Mouse (Mus musculus) induced T-regulatory cell, adult 2 months (primary cell): ENCODE results near the gene Rasgrf1.

ENCODE experiments used
- DNase-seq: peaks from one replicate; pipeline ENCODE4 v3.0.0-alpha.2; 2012; ENCODE audit warnings: low read depth

The Rasgrf1 gene

DNA sequence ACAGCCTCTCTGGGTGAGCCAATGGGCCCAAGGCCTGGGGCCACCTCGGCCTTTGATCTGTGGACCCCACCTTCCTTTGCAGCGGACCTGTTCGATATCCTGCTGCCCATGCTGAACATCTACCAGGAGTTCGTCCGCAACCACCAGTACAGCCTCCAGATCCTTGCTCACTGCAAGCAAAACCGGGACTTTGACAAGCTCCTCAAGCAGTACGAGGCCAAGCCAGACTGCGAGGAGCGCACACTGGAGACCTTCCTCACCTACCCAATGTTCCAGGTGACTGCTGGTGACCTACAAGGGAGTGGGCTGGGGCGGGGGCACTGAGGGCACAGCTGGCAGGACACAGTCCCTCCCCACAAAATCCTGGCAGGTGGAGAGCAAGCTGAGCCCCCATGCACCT is 60.6 kb downstream of the Rasgrf1 start:
- no peak for DNase-seq

DNA sequence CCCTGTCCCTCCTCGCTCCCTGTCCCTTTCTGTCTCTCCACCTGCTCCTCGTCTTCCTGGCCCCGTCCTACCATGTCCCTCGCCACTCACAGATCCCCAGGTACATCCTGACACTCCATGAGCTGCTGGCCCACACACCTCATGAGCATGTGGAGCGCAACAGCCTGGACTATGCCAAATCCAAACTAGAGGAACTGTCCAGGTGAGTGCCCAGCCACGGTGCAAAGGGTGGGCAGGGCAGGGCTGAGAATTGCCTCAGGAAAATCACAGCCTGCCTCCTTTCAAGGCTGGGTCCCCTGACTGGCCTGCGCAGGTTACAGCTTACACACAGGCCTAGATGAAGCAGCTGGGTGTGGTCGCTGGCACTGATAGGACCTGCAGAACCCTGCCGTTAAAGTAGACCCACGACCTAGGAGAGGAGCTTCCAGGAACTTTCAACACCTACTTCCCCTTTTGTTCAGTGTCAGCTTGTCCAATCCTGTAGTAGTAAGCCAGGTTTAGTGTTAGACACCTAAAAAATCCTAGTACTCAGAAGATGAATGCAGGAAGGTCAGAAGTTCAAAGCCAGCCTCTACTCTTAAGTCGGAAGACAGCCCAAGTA is 61.3 kb downstream of the Rasgrf1 start:
- DNase-seq = no peak

DNA sequence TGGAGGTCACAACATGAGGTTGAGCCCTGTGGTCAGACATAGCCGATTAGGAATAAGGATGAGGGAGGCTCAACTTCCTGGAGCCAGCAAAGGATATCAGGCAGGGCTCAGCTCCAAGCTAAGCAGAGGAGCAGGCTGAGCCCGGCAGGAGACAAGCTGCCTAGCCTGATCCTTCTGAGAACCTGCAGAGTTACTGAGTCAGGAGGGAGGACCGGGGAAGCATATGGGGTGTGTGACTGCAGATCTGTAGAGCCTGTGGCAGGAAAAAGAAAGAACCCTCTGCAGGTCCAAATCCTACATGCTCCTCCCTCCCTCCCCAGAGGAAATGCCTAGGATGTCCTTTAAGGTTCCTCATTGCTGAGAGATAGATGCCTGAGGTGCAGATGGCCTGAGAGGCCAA is 62.6 kb downstream of the Rasgrf1 start:
- DNase-seq = no peak

DNA sequence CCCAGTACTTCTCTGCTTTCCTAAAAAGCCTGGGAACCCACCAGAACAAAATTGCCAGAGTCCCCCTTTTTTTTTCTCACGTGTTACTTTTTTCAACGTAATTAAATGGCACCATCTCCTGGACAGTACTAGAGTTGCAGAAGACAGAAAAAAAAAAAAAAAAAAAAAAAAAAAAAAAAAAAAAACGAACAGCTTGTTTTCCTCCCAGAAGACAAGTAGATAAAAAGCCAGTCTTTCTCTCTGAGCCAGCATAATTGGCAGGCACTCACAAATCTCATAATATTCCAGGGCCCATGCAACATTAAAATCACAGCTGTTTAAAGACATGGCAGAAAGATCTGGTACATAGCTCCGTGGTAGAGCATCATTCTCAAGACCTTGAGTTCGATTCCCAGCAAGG is 64.1 kb downstream of the Rasgrf1 start:
- peak; percentile 34 for DNase-seq

DNA sequence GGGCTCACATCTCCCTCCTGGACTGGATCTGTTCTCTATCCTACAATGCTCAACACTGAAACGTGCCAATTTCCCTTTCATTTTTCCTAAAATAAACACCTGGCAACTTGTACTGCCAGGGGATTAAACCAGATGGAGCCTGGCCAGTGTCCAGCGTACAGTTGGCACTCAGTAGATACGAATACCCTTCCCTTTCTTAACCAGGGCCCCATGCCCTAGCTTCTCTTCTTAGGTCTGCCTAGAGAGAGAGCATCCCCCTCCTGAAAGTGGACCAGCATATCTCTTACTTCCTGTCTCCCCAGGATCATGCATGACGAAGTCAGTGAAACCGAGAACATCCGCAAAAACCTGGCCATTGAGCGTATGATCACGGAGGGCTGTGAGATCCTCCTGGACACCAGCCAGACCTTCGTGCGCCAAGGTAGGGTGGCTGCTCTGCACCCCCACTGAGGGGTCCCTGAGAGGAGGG is 64.8 kb downstream of the Rasgrf1 start:
- no peak for DNase-seq

DNA sequence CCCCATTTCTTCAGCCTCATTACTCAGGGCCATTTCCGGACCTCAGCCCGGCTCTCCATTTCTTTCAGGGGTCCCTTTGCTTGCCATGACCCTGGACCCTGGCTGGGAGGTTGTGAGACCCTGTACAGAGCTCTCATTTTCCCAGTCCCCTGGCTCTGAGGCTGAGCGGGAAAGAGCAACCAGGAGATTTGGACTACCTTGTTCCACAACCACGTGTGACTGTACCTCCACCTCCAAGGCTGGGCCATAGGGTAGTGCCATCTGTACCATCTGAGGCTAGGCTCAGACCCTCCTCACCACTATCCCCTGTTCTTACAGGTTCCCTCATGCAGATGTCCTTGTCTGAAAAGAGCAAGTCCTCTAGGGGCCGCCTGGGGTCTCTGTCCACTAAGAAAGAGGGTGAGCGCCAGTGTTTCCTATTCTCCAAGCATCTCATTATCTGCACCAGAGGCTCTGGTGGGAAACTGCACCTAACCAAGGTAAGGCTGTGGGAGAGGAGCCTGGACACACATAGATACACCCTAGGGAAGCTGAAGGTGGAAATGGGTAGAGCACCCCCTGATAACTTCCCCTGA is 66.7 kb downstream of the Rasgrf1 start:
- no peak for DNase-seq

DNA sequence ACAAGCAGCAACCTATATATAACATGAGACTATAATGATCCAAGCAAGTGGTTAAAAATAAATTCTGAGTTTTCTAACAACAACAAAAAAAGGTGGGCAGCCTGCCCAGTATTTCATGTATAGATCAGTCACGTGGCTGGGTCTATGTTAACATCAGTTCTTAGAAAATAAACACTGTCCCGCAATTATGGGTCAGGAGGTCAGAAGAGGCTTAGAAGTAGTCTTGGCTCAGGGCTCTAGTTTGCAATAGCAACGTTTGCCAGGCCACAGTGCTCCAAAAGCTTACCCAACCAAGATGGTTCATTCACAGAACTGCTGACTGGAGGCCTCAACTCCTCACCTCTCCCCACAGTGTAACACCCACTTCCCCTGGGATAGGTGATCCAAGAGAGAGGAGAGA is 69.5 kb downstream of the Rasgrf1 start:
- DNase-seq = no peak

DNA sequence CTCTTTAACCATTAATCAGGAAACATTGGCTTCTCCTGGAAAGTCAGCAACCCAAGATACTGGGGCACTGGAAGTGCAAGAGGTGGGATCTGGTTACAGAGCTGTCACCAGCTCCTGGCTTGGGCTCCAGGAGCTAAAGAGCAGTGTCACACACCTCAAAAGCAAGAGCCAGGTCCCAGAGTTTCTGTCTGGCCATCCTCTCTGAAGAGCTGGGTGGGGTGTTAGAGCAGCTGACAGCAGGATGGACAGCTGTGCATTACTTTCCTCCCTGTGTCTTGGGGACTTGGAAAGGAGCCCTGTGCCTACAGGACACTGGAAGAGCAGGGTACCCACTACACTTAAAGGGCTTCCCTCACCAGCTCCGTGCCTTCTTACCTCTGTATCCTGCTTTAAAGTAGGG is 72.5 kb downstream of the Rasgrf1 start:
- no peak for DNase-seq

DNA sequence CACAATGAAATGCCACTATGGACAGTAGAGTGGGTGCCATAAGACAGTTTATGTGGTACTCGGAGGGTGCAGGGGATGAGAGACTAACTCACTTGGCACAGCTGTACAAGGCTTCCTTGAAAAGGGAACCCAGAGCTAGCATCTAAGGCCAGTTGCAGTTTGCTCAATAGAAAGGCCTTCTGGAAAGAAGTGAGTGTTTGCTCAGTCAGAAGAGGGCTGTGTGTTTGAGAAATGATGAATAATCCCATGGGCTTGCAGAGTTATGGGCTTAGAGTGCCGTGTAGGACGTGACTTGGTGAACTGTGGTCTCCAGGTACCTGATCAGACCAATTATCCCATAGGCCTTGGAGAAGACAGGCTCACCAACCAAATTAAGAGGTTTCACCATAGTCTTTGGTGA is 78.3 kb downstream of the Rasgrf1 start:
- DNase-seq = no peak

DNA sequence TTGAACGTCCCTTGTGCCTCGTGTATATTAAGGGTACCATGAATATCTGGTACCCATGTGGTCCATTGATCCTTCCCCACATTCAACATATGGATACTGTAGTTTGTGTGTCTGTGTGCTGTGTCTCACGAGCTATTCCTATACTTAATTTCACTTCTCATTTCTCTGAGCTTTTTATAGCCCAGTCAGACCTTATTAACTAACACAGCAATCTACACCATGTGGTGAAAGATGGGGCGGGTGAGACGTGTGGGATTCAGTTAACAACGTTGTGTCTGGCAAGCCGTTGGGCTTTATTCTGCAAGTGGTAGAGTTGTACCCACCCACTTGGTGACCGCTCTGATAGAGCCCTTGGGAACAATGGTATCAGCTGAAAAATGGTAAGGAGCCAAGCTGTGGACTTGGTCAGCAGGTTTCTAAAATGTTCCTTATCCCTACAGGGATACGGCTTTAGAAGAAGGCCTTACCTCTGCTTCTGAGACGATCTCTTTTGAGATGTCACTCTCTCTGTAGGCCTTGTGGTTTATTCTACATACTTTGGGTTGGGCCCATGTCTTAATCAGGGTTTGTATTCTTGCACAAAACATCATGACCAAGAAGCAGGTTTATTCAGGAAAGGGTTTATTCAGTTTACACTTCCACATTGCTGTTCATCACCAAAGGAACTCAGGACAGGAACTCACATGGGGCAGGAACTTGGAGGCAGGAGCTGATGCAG is 79.3 kb downstream of the Rasgrf1 start:
- DNase-seq = no peak

DNA sequence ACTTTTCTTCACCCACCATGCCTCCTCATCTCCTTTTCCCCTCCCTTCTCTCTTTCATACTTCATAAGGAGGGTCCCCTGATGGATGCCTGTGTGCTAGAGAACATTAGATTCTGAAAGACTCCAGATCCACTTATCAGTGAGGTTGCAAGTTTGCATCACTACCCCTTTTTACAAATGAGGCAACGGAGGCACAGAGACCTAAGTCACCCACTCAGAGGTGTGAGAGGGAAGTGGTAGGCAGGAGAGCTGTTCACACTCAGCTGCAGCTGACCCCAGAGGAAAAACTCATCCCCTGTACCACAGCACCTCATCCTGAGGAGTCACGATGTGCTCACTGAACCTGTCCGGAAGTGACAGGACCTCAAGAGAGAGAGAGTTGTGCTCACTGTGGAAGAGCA is 96.7 kb downstream of the Rasgrf1 start:
- DNase-seq = no peak

DNA sequence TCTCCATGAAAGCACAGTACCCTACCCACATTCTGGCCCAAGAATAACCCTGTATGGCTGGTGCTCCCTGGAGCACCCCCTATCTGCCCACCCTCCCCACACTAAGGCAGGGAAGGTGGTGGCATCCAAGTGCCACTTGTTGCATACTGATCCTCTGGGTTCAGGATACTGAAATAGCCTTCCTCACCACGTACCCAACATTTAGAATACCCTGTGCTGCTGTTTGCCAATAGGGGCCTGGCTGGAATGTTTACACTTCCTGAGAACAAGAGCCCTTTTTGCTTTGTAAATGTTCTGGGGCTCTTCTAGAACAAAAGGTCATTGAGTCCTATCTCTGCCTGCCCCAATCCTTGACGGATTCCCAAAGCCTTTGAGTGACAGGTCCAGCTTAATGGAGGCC is 97.4 kb downstream of the Rasgrf1 start:
- no peak for DNase-seq

DNA sequence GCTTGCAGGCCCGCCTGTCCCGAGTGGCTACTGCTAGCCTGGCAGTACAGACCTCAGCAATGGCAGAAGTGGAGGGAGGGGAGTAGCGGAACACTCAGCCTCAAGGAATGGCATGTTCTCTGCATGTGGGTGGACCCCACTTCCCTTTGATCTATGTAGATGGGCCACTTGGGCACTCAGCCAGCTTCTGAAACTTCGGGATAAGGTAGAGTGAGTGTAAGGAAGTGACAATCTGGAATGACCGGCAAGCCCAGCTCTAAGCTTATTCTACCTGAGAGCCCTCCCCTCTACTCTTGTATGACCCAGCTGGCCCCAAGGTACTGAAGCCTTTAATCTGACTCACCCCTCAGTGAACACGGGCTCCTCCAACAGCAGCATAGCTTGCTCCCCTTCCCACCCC is 98.4 kb downstream of the Rasgrf1 start:
- DNase-seq = no peak

DNA sequence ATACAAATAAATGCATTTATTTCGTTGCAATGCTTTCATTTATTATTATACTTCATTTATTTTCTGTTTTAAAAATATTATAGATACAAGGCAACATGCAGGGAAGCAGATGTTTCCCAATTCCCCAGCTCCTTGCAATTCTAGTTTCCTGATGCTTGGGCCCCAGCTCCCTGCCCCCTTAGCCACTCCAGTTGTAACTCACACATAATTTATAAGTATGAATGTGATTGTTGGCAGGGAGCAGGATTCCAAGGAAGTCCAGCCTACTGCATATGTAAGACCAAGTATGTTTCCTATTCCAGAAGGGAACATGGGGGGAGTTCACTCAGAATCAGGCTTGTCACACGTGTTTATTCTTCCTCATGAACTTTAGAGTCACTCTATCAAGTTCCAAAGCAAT is 102.1 kb downstream of the Rasgrf1 start:
- DNase-seq = no peak

DNA sequence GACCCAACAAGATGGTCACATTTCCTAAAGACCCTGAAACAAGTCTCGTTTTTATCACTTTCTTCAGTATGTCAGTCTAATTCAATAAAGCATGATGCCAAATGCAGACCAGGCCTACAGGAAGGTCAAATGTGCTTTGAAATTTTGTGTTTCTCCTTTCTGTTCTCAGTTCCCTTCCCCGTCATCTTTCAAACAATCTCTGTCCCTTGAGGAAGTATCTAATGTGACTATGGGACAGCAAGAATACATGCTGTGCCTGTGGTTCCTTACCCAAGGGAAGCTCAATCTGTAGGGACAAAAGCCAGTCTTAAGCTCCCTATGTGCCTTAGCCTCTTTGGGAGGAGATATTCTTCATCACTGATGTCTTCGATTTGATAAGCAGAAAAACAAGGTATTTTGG is 104.9 kb downstream of the Rasgrf1 start:
- DNase-seq = no peak

DNA sequence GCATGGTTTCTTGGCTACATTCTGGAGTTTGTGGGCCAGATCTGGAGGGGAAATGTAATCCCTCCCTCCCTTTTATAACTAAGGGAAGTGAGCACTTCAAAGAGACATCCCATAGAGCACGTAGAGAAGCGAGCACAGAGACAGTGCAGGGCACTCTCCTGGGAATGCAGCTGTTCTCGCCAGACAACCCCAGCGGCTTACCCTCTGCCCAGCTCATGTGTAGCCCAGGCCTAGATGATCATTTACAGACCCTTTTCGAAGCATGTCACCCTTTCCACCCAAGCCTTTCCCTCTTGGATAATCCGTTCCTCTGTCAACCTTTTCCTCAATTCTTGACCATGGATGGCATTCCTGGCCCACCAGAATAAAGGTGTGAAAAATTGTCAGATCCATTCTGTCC is 106.5 kb downstream of the Rasgrf1 start:
- no peak for DNase-seq

DNA sequence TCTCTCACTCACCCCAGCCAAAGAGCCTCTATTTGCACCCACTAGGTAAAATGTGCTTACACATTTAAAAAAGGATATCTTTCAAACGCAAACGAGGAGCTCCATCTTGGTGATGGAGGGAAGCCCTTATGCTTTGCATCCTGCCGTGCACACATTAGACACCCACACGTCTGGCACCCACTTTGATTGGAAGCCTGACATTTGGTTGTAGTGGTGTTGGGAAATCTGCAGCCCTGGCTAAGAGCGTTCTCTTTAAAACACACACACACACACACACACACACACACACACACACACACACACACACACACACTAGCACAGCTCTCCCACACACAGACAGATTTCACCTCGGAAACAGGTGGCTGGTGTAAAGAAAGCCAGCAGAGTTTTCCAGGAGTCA is 111.2 kb downstream of the Rasgrf1 start:
- DNase-seq = no peak

DNA sequence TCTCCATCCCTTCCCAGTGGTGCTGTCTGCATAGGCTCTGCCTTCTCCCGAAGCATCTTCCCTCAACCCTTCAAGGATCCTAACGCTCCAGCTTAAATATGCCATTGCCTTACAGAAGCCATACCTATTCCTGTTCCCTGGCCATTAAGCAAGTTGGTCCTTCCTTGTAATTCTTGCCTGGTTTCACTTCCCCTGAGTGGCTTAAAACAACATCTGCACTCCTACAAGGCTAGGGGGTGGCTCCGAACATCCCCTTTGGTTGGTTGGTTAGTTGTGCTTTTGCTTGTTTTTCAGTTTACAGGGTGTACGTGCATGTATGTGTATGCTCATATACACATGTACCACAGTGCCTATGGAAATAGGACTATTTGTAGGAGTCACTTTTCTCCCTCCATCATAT is 111.7 kb downstream of the Rasgrf1 start:
- DNase-seq = no peak

DNA sequence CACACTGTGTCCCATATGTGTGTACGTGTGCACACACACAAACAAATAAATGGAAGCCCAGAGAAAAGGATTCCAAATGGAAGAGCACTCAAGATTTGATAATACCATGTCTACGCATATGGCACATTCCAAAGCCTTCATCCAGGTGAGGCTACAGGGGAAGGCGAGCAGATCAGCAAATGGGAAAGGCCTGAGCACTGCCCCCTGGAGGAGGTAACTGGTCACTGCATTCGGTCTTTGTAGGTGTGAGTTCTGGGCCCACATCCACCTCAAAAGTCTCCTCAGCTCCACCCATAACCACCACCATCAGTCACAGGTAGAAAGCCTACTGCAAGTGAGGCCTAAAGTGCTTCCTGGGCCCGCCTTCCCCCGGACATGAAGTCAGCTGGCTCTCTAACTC is 118.0 kb downstream of the Rasgrf1 start:
- DNase-seq = peak; percentile 22

DNA sequence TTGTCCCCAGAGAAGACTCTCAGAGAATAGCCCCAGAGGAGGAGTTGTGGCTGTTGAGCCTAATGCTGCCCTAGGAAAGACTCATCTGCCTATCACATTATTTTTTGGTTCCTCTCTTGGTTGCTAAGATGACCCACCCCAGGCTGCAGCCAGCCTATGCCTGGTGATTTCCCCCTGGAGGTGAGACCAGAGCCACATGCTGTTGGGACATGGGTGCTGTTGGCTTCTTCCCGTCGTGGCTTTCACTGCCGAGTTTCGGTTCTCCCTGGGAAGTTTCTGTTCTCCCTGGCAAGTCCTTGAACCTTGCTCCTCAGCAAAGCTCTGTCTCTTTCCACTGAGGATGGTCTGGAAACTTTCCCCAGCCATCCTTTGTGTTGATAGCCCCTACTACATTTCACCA is 124.2 kb downstream of the Rasgrf1 start:
- no peak for DNase-seq

DNA sequence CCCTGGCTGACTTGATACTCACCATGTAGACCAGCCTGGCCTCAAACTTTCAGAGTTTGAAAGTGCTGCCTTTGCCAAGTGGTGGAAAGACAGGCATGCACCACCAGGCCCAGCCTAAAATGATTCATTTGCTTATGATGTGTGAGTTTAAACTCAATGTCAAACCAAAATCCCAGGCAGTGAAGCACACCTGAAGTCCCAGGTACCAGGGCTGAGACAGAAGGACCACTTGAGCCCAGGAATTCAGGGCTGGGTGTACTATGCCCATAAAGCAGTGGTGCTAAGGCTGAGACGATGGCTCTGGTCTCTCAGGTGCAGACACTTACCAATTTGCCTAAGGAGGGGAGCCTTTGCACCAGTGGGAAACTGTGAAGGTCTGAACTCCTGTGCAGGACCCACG is 125.5 kb downstream of the Rasgrf1 start:
- no peak for DNase-seq

DNA sequence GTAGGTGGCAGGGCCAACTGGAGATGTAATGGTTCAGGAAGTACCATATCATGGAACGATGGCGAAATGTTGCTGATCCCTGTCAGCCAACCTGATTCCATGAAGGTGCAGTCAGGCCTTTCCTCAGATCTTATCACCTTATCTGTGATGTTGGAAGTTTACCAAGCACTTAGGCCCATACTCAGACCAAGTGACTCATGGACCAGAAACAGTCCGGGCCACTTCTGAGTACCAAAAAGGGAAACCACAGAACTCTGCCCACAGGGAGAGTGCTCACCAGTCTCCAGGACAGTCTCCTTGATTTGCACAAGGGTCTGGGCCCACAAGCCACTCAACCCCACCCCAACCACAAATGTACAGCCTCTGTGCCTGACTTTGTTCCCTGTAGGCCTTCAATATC is 126.1 kb downstream of the Rasgrf1 start:
- no peak for DNase-seq

DNA sequence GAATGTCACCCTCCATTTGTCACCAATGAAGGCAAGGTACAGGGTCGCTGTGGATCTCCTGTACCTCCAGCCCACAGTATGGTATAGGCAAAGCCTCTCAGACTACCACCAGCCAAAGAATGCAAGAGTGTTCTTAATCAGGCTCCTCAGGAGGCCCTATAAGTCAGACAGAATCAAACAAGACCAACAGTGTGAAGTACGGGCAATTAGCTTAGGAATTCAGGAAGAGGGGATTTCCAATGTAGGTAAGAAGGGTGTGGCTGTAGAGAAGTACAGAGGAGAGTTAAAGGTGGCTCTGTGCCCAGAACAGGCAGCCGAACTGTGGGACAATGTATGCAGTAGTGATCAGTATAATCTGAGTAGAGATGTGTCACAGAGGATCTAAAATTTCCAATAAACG is 126.6 kb downstream of the Rasgrf1 start:
- DNase-seq = no peak

DNA sequence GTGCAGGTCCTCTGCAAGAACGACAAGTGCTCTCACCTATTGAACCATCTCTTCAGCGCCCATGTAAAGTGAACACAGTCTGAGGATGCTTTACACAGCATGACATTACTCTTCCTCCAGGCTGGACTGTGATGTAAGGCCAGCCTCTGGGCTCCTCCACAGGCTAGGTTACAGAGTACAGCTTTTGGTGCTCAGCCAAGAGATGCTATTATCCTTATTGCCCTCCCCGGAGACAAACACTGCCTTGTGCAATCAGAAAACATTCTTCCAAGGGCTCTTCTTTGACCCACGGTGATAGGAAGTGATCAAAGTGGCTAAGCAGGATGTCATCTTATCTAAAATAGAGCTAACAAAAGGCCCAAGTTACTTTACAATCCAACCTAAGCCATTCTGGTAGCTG is 128.8 kb downstream of the Rasgrf1 start:
- no peak for DNase-seq
